Comparison of ENCODE assay signal across 9 mouse cellular contexts in the genomic region with DNA sequence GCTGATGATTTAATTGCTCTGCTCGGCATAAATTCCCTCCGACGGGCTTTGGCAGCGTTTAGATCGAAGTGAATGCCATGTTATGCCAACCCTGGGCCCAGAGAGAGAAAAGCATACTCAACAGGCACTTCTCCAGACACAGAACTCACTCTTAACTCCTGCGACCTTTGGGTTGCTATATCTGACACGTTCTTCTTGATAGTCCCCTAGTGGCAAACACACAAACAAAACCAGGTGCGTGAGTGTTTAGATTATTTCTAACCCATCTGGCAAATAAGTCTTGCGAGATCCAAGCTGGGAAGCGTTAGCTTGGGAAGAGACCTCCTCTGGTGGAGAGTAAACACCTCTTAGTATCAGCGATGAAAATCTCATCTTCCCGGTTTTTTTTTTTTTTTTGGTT. TPM values are rescaled to one million over a fixed set of nuclear protein-coding genes. Genes with fewer than 3 reads are reported as not detected.
A peak's percentile ranks its signal among the peaks of the same experiment; 100 is the strongest.
DNase-seq lines count a peak whose midpoint lies in the region; ATAC-seq lines count a peak whose summit lies in the region.
"Had no signal": no experiment of that assay in that cellular context is flagged by ENCODE, and none has a peak within 500 bp of the region (broad histone marks: within the 10 kb centered on the region; RNA-seq: fewer than 3 reads in every experiment).

No protein-coding gene starts in this region.

- peaks cover 17% of the 10 kb centered on the region for H3K27me3 ChIP-seq in forebrain, embryonic 14.5 days (replicated peaks; ENCODE audit: control insufficient read depth, insufficient read depth, low read length)
- peaks cover 27% of the 10 kb centered on the region for H3K27me3 ChIP-seq in midbrain, embryonic 11.5 days (ENCODE audit: control insufficient read depth, insufficient read depth, low read length)

- H3K4me3 ChIP-seq in forebrain, embryonic 14.5 days (ENCODE audit: low read depth, low read length) = peak overlapping the region; percentile 58
- peak overlapping the region; percentile 61 for H3K4me3 ChIP-seq in midbrain, embryonic 11.5 days (ENCODE audit: low read depth, low read length)

- 0 out of 2 replicates have a peak, but pooled peaks cover 3% of the 10 kb centered on the region for H3K4me1 ChIP-seq in forebrain, embryonic 14.5 days (ENCODE audit: control insufficient read depth, insufficient read depth, low read length)
- H3K4me1 ChIP-seq in midbrain, embryonic 11.5 days (ENCODE audit: control insufficient read depth, insufficient read depth, low read length) = peaks cover 4% of the 10 kb centered on the region

- H3K9me3 ChIP-seq in forebrain, embryonic 14.5 days (replicated peaks; ENCODE audit: control insufficient read depth, low read length) = no peaks in the 10 kb centered on the region
- H3K9me3 ChIP-seq in midbrain, embryonic 11.5 days (ENCODE audit: control insufficient read depth, low read length) = no peaks in the 10 kb centered on the region

- no peak for ATAC-seq in forebrain, embryonic 14.5 days
- ATAC-seq in midbrain, embryonic 11.5 days (ENCODE audit: low FRiP score) = no peak

- 16% methylated on average over 12 of the region's 12 CpGs for WGBS in forebrain, embryonic 14.5 days
- WGBS in midbrain, embryonic 11.5 days = 13% methylated on average over 12 of the region's 12 CpGs

- peak overlapping the region; percentile 68 for H3K9ac ChIP-seq in forebrain, embryonic 14.5 days (ENCODE audit: low read length)
- H3K9ac ChIP-seq in midbrain, embryonic 11.5 days (ENCODE audit: low read length) = no peak overlapping the region

- H3K27ac ChIP-seq in forebrain, embryonic 14.5 days (ENCODE audit: low read depth, low read length) = no peak overlapping the region
- H3K27ac ChIP-seq in midbrain, embryonic 11.5 days (ENCODE audit: low read depth, low read length) = no peak overlapping the region

- peak; percentile 55 for DNase-seq in heart, adult 11 months
- DNase-seq in heart, postnatal 4 days = no peak
- peak; percentile 21 for DNase-seq in ES-CJ7 (ENCODE audit: low read depth, low spot score)
- peak; percentile 48 for DNase-seq in forebrain, embryonic 14.5 days (ENCODE audit: low spot score)
- DNase-seq in midbrain, embryonic 11.5 days (ENCODE audit: low spot score, missing footprints) = no peak
- no peak for DNase-seq in cerebellum, adult 9-11 months
- no peak for DNase-seq in urinary bladder, postnatal 14 days (ENCODE audit: low spot score)
- DNase-seq in adrenal gland, postnatal 36 days = no peak

- peak overlapping the region; percentile 100 for H3K4me2 ChIP-seq in forebrain, embryonic 14.5 days (ENCODE audit: low read length)
- H3K4me2 ChIP-seq in midbrain, embryonic 11.5 days = peak overlapping the region; percentile 99

- no peaks in the 10 kb centered on the region for H3K36me3 ChIP-seq in forebrain, embryonic 14.5 days (ENCODE audit: control insufficient read depth, insufficient read depth, low read length)
- no peaks in the 10 kb centered on the region for H3K36me3 ChIP-seq in midbrain, embryonic 11.5 days (ENCODE audit: control insufficient read depth, insufficient read depth, low read length)

RNA-seq across cellular contexts. Expression of a gene that starts 1.5 kb away (rescaled TPM):
- under 1 TPM; 0.23 to 0.24 TPM for total RNA-seq in heart, postnatal 4 days (2021)
- 1.6 and 1.7 TPM in 2 replicates for polyA plus RNA-seq in forebrain, embryonic 14.5 days (2014; fragmentation: Nextera tagmentation; extraction: Ambion mirVana)
- 0.67 and 0.81 TPM in 2 replicates for polyA plus RNA-seq in midbrain, embryonic 11.5 days (2014; fragmentation: Nextera tagmentation; extraction: Ambion mirVana)
- under 1 TPM; 0.53 to 0.89 TPM for total RNA-seq in adrenal gland, postnatal 36 days (2021)
- total RNA-seq: hematopoietic stem cell, adult 5-6 weeks had no signal

Comparison
In these comparisons a context has a peak if more than half of its experiments do, and no peak if none do; other contexts are left out.
1. DNase-seq: peak in heart, adult 11 months (single experiment), ES-CJ7 (single experiment) and forebrain, embryonic 14.5 days (single experiment); none in heart, postnatal 4 days (single experiment), midbrain, embryonic 11.5 days (single experiment), cerebellum, adult 9-11 months (single experiment), urinary bladder, postnatal 14 days (single experiment) and adrenal gland, postnatal 36 days (0 of 2).